Mouse (Mus musculus): ENCODE data around the gene Armc6.

DNA sequence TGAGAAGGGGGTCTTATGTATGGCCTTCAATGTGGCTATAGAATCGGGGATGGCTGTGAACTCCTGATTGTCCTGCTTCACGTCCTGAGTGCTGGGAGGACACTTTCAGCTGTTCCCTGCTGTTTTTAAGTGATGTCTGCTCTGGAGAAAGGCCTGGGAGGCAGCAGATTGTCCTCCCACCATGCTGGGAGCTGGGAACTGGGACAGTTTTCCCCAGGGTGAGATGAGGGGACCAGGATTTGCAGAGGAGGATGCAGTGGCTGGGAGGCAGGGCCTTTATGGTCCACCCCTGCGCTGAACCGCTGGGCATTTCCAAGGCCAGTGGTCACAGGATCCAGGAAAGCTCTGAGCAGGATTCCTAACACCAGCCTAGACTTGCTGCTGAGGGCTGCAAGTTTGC, 31.2 kb downstream of the Armc6 start:
- TF ChIP-seq POLR2A (IDR thresholded peaks at IDR 0.05; ENCODE audit: borderline replicate concordance, extremely low read depth, insufficient read depth, insufficient read length, poor library complexity, severe bottlenecking) (no peak), CTCF (IDR thresholded peaks at IDR 0.05; ENCODE audit: borderline replicate concordance, extremely low read depth, insufficient read depth, insufficient read length) (no peak)
